Mouse (Mus musculus): ENCODE measurements around the gene Spata18.

Spata18 gene

GRCm38 (mm10) chr5:73716941-73717340 is 65.8 kb downstream of the Spata18 start:
- DNase-seq (ENCODE audit: low read depth): no peak

GRCm38 (mm10) chr5:73721682-73722282 is 70.6 kb downstream of the Spata18 start:
- no peak for DNase-seq (ENCODE audit: low read depth)

- no peak for DNase-seq (ENCODE audit: low read depth)
These were observed 74.8 kb downstream of the Spata18 start for GRCm38 (mm10) chr5:73725981-73726380.

GRCm38 (mm10) chr5:73728651-73729050 is 77.5 kb downstream of the Spata18 start:
- DNase-seq (ENCODE audit: low read depth): no peak

Data from naive thymus-derived CD4-positive, alpha-beta T cell, adult 2 months (primary cell).